Mouse (Mus musculus) thymus, adult 2 months (tissue): ENCODE results near the gene Gphn.

ENCODE experiments used
- CTCF ChIP-seq: fragments of 200-500 bp; IDR thresholded peaks from 2 replicates; pipeline ENCODE4 v1.5.1; 2012; ENCODE audit warnings: mild to moderate bottlenecking, control low read depth, low read length, moderate library complexity, borderline replicate concordance; ENCODE audit not compliant: control insufficient read depth, poor library complexity, insufficient read depth; ENCODE audit errors: extremely low read depth
- POLR2A ChIP-seq: fragments of 200-500 bp; IDR thresholded peaks from 2 replicates; pipeline ENCODE4 v1.6.1; 2012; ENCODE audit warnings: mild to moderate bottlenecking, low read length, control low read depth, moderate library complexity; ENCODE audit not compliant: control insufficient read depth, poor library complexity, insufficient read depth; ENCODE audit errors: extremely low read depth

GRCm38 (mm10) chr12:78645282-78645681 is 419.1 kb downstream of the Gphn start:
- TF ChIP-seq CTCF = no peak
- no peak for TF ChIP-seq POLR2A
